Mouse (Mus musculus): ENCODE results near the gene Lrwd1. TPM values are rescaled to one million over a fixed set of nuclear protein-coding genes. Genes with fewer than 3 reads are reported as not detected.

Gene Lrwd1
- total RNA-seq, 2 experiments from 2014 or later, result 5.7 to 6.6 TPM

DNA sequence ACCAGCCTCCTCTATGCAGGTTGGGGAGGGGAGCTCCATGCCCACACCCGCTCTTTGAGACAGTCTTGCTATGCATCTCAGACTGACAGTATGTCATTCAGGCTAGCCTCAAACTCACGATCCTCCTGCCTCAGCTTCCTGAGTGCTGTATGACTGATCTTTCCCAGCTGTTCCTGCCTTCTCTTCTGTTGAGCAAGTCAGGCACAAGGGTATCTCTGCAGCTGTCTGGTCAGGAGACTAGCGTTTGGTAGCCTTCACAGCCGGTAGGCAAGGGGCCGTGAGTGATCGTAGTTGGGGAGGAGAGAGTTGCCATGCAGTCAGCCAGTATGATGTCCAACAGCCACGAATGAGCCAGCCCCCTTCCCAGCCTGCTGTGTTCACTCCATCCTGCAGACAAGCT lies 40.8 kb downstream of the Lrwd1 start:
- intact Hi-C loops (cut with DNase I), result no loop called here
- DNase-seq, result no peak

DNA sequence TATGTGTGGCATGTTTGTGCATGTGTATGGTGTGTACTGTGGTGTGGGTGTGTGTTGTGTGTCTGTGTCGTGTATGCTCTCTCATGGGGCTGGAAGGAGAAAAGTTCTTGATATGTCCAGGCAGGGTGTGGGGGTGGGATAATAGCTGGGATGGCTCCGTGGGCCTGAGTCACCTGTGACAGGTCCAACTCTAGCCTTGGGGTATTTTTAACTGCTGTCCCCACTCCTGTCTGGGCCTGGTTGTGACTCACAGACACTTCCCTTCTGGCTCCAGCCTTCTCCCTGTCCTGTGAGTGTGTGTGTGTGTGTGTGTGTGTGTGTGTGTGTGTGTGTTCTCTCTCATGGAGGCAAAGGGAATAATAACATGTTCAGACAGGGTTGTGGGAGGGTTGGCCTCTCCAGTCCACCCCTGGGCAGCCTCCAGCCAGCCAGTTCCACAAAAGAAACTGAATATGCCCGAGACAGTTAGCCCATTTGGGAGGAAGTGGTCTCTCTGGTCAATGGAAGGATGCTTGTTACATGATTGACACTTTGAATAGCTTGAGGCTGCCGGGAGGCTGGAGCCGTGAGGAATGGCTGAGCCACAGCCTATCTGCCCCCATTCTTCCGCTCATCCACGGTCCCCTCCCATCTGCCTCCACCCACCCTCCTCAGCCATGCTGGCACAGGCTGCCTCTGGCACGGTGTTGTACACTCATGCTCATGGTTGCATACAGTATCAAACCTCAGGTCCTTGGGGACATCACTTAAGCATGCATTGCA lies 41.4 kb downstream of the Lrwd1 start:
- no peak for DNase-seq
- intact Hi-C loops (cut with DNase I), result no loop called here

DNA sequence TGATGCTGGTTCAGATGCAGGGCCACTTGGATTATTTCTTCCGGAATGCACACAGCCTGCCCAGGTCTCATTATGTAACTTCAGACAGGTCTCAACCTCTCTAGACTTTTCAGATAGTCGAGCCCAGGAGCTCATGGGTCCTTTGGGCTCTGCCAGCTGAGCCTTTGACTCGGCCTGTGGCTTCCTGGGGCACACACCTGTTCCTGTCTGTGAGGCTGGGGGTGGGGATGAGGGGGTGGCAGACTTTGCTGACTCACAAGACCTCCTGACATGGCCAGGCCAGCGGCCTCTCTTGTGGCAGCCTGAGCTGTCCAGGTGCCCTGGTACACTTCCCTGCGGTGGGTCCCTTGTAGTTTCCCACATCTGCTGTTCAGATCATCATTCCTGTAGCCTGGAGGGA lies 43.9 kb downstream of the Lrwd1 start:
- no peak for DNase-seq

DNA sequence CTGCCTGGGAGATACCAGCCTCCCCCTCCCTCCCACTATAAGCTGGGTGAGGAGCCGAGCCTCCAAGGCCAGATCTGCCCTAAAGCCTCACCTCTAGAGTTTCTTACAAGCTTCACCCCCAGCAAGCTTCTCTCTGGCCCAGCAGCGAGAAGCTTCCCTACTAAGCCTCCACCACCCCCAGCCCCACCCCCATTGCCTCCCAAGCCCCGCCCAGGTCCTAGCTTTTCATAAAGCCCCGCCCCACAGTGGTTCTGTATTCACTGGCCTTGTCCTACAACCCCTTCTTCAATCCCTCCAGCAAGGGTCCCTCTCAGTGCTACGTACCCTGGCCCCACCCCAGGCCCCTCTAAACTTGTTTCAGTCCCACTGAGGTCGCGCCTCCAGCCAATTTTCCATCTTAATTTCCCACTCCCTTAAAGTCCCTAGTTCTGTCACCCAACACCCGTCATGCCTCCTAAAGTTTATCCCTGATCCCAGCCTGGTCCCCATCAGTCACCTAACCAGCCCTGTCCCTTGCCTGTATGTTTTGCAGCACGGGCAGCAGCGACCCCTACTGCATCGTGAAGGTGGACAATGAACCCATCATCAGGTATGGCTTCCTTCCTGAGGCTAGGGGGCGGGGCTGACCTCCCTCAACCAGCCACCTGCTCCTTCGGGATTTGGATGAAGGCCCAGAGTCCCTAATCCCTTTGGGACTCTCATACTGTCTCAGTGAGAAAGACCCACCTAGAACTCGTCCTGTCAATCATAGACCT lies 46.9 kb downstream of the Lrwd1 start:
- no peak for DNase-seq
- intact Hi-C loops (cut with DNase I), result no loop called here

More for the DNA sequence above, 43.9 kb downstream of the Lrwd1 start:
- intact Hi-C loops (cut with DNase I), result no loop called here

DNA sequence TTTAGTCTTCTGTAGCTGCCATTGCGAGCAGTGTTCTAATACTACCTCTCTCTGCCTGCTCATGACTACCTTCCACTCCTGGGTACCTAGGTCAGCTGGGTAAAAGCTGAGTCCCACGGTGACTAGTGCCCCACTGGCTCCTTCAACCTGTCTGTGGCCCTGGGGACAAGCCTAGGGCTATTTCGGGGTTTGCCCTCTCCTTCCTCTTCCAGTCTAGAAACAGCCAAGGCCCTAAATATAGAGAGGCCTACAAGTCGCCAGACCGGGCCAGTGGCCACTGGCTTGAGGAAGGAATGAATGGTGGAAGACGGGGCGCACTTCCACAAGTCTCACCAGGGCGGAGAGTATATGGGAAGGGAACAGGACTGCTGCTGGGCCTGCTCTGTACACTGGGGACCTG lies 49.6 kb downstream of the Lrwd1 start:
- intact Hi-C loops (cut with DNase I), result no loop called here
- no peak for DNase-seq

DNA sequence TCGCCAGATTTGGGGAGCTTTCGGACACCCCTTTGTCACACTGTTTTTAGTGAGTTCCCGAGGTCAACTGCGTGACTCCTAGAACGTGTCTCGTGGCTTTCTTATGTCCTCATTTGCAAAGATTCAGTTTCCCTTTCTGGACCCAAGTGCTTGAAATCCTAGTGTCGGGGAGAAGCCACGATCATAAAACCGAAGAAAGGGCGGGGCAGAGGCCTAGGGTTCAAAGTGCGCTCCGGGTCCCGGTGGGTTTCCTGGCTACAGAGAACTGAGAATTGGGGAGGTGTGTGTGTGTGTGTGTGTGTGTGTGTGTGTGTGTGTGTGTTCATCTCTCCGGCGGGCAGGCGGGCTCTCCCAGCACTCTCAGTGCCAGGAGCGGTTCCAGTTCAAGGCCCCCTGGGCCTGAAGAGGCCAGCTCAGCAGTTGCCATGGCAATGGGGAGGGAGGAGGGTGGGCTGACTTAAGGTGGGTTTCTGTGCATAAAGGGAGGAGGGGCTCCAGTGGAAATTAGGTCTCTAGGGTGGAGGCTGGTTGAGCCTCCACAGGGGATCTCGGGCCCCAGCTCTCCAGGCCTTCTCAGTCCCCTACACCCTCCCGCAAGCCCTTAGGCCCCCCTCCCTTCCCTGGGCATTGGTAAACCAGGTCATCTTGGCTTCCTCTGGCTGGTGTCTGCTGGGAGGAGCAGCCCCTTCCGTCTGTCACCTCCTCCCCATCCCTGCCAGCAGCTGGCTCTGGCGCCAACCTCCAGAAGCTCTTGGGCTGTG lies 50.8 kb downstream of the Lrwd1 start:
- DNase-seq, result no peak
- intact Hi-C loops (cut with DNase I), result no loop called here

DNA sequence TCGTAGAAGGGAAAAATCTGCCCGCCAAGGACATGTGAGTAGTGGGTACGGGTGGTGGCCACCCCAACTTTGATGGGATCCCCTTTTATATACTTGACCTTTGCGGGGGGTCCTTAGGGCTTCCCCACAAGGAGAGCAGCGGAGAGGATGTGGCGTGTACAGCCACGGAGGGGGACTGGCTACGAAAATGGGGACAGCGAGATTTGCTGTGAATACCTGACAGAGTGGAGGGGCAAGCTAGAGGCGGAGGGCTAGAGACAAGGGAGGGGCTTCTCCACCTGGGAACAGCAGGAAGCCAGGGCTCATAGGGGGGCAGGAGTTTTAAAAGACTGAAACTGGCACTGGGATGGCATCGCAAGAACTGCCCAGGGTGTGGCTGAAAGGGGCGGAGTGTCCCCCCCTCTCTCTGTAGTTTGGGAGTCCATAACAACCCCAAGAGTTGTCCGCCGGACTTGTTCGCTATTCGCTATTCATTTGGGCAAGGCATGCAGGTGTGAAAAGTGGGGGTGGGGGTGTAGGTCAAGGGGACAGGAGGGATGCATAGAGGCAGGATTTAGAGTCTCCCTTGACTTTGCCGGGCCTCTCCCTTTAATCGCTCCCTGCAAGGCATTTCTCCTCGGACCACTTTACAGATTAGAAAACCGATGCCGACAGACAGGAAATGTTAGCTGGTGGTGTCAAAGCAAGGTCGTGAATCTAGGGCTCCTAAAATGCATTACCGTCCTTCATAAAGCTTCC lies 51.6 kb downstream of the Lrwd1 start:
- intact Hi-C loops (cut with DNase I), result no loop called here
- peak in 1 of 2 experiments; percentile 25 for DNase-seq

DNA sequence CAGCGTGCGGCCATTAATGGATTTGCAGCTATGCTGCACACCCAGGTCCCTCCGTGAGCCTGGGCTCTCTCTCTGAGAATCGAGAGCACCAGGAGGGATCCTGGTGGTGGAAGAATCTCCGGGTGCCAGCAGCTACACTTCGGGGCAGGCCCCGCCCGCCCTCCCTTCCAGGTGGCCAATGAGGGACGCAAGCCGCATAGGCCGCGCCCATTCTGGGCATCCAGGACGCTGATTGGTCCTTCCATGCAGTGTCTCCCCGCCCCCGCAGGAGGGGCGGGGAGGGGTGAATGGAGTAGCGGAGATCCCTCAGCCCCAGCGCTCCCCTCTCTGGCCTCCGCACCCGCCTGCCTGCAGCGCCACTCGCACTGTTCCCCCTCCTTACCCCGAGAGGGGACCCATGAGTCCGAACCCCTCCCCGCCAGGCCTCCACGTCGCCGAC lies 52.2 kb downstream of the Lrwd1 start, which contains the start of gene Rasa4:
Gene Rasa4, plus strand, starts transcription at position 248 of the 439 bp plus-strand sequence.
- DNase-seq, result peak; percentile 88 to 90
- intact Hi-C loops (cut with DNase I), result no loop called here

DNA sequence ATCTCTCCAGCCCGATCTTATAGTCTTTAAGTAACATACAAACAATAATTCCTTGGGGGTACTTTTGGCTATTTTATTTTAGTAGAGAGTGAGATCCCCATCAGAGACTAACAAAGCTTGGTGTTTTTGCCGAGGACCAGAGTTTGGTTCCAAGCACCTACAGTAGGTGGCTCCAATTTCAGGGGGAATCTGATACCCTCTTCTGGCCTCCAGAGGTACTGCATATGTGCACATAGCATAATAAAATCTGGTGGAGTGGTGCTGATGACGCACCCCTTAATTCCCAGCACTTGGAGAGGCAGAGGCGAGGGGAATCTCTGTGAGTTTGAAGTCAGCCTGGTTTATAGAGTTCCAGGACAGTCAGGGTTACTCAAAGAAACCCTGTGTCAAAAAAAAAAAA lies 53.5 kb downstream of the Lrwd1 start:
- no peak for DNase-seq
- intact Hi-C loops (cut with DNase I), result no loop called here

DNA sequence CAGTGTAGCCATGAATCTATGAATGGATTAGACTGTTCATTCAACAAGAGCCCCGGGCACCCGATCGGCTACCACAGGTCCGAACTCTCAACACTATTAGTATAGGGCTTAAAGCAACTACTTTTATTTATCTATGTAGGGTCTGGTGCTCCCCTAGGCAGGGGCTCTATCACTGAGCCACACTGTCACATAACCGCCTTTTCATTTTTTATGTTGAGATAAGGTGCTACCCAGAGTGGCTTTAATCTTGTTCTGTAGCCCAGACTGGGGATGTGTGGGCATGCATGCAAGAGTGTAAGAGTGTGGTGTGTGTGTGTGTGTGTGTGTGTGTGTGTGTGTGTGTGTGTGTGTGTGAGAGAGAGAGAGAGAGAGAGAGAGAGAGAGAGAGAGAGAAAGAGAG lies 57.7 kb downstream of the Lrwd1 start:
- DNase-seq, result no peak
- intact Hi-C loops (cut with DNase I), result no loop called here

DNA sequence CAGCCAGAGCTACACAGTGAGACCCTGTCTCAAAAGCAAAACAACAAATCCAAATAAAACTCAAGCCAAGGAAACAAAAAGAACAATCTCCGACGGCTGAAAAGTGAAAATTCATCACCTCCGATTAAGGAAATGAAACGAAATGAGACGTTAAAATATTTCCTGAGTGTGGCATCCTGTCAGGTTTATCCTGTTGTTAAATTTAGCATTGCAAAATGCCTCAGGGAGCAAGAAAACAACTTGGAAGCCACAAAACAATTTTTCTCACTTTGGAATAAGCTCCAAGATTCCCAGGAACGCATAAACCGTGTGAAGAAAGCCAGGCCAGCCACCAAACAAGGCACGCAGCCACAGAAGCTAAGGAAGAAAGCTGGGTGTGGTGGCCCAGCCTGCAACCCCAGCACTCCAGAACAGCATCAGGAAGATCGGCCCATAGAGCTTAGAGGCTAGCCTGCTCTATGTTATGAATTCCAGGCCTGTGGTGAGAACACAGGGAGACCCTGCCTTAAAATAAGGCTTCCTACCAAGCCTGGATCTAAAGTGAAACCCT lies 58.8 kb downstream of the Lrwd1 start:
- no peak for DNase-seq
- intact Hi-C loops (cut with DNase I), result no loop called here

DNA sequence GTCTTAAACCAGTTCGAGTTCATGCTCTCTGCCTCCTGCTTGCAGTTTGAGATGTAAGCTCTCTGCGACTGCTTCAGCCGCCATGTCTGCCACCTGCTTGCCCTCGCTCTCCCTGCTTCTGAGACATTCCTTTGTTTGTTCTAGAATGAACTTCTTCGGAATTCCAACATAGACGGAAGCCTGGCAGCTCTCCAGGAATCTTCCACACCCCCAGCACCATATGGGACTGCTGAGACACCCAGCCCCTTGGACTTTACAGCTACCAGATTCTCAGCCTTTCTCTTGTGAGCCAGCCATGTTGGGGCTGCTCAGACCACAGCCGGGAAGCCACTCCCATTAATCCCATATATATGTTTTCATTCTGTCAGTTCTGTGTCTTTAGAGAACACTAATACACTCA lies 59.6 kb downstream of the Lrwd1 start:
- DNase-seq, result no peak
- intact Hi-C loops (cut with DNase I), result no loop called here

DNA sequence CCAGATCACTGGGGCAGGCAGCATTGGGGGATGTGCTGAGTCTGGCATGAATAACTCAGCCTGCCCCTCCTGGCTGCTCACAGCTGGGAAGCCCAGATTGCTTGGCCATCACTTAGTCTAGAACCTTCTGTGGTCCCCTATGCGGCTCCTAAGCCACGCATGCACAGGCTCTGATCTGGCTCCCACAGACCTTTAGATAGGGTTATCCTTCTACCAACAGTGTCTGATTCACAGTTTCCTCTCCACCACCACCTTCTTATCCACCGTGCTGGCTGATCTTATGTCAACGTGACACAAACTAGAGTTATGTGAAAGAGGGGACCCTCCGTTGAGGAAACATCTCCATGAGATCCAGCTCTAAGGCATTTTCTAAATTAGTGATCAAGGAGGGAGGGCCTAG lies 60.8 kb downstream of the Lrwd1 start:
- no peak for DNase-seq
- intact Hi-C loops (cut with DNase I), result no loop called here

DNA sequence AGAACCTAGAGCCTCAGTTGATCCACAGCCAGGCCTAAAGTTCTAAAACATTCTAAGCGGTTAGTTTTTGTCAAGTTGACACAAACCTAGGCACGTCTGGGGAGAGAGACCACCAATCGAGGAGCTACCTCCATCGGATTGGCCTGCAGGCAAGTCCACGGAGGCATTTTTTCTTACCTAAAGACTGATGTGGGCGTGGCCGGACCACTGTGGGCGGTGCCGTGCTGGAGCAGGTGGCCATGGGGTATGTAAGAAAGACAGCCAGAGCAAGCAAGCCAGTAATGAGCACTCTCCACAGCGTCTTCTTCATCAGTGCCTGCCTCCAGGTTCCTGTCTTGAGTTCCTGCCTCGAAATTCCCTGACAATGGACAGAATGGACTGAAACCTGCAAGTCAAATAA lies 62.3 kb downstream of the Lrwd1 start:
- no peak for DNase-seq
- intact Hi-C loops (cut with DNase I), result no loop called here

DNA sequence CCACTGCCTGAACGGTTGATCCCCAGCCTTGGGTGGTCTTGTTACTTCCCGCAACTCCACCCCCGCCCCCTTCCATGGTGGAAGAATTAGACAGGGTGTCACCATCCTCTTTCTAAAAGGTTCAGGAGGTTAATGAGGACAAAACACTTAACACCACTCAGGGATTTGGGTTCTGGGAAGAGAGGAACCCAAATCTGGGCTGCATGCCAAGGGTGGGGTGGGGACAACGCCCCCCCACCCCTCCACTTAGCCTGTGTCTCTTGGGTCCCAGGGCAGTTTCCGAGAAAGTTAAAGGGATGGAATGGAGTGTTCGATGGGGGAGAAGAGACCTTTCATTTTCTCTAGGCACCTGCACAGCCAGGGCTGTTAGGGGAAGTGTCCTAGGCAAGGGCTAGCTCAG lies 62.8 kb downstream of the Lrwd1 start:
- intact Hi-C loops (cut with DNase I), result no loop called here
- no peak for DNase-seq

Small RNAs within 50 kb of the gene (microRNA-seq; reads per million reads assigned to microRNA genes)
- 1.3 to 2.2 reads per million in 2 experiments for gene Mir7035 (ENCODE audit: borderline number of aligned reads in 2 of 2)

Other genes with a start within 250 kb of the Lrwd1 start
- 100 to 1,000 TPM; 406 to 459 TPM for gene Hspb1, start 248.2 kb downstream of the Lrwd1 start, total RNA-seq (2021)
- gene Ywhag, start 201.5 kb downstream of the Lrwd1 start, total RNA-seq (2021), result 100 to 1,000 TPM; 279 to 282 TPM
- gene Ssc4d, start 161.5 kb downstream of the Lrwd1 start, total RNA-seq (2021), result under 1 TPM; 0.58 to 0.68 TPM
- not detected for gene Zp3, start 156.0 kb downstream of the Lrwd1 start, total RNA-seq (2021)
- gene Dtx2, start 141.3 kb downstream of the Lrwd1 start, total RNA-seq (2021), result 1 to 10 TPM; 7.2 to 7.9 TPM
- gene Upk3b, start 97.6 kb downstream of the Lrwd1 start, total RNA-seq (2021), result 10 to 100 TPM; 17.9 to 28.6 TPM
- gene Upk3bl, start 81.6 kb downstream of the Lrwd1 start, total RNA-seq (2021), result not detected
- 1 to 10 TPM; 6.4 to 9.2 TPM for gene Rasa4, start 52.2 kb downstream of the Lrwd1 start, total RNA-seq (2021)
- 10 to 100 TPM; 74.0 to 76.8 TPM for gene Polr2j, start 19.4 kb downstream of the Lrwd1 start, total RNA-seq (2021)
- 1 to 10 TPM; 4.4 to 4.7 TPM for gene Alkbh4, start 72 bp upstream of the Lrwd1 start, total RNA-seq (2021)
- gene Orai2, start 34.6 kb upstream of the Lrwd1 start, total RNA-seq (2021), result 1 to 10 TPM; 1.2 to 1.3 TPM
- gene Prkrip1, start 62.9 kb upstream of the Lrwd1 start, total RNA-seq (2021), result 10 to 100 TPM; 15.2 to 20.5 TPM
- under 1 TPM; 0.43 to 0.83 TPM for gene Sh2b2, start 110.5 kb upstream of the Lrwd1 start, total RNA-seq (2021)